Mouse (Mus musculus) liver, embryonic 13.5 days (tissue): ENCODE measurements around the gene Rcn2. TPM values are rescaled to one million over a fixed set of nuclear protein-coding genes. Genes with fewer than 3 reads are reported as not detected.

ENCODE experiments used
- ATAC-seq: fragments of 200-750 bp; cut with Nextera tagmentation; 2 replicates; pipeline ENCODE4 v1.8.0; 2017; ENCODE audit warnings: low read depth, mild to moderate bottlenecking, moderate number of reproducible peaks, moderate library complexity
- DNase-seq: peaks from one replicate; pipeline ENCODE4 v3.0.0; 2022
- H3K27ac ChIP-seq: fragments of 300-500 bp; sonication (generic); 2 replicates; pipeline ENCODE4 v1.5.1; 2015; ENCODE audit warnings: moderate library complexity, mild to moderate bottlenecking, inconsistent platforms
- H3K27me3 ChIP-seq: fragments of 300-500 bp; sonication (generic); 2 replicates; pipeline ENCODE4 v1.6.1; 2015; ENCODE audit warnings: mild to moderate bottlenecking, inconsistent platforms
- H3K36me3 ChIP-seq: fragments of 300-500 bp; sonication (generic); 2 replicates; pipeline ENCODE4 v1.6.1; 2015; ENCODE audit warnings: mild to moderate bottlenecking, inconsistent platforms
- H3K4me1 ChIP-seq: fragments of 300-500 bp; sonication (generic); replicated peaks from 2 replicates; pipeline ENCODE4 v1.6.1; 2015; ENCODE audit warnings: inconsistent platforms
- H3K4me2 ChIP-seq: fragments of 300-500 bp; sonication (generic); 2 replicates; pipeline ENCODE4 v1.6.1; 2015; ENCODE audit warnings: inconsistent platforms, mild to moderate bottlenecking, moderate library complexity
- H3K4me3 ChIP-seq: fragments of 300-500 bp; sonication (generic); replicated peaks from 2 replicates; pipeline ENCODE4 v1.5.1; 2015; ENCODE audit warnings: mild to moderate bottlenecking, inconsistent platforms
- H3K9ac ChIP-seq: fragments of 300-500 bp; sonication (generic); 2 replicates; pipeline ENCODE4 v1.6.1; 2015; ENCODE audit warnings: mild to moderate bottlenecking, inconsistent platforms
- H3K9me3 ChIP-seq: fragments of 300-500 bp; sonication (generic); replicated peaks from 2 replicates; pipeline ENCODE4 v1.6.1; 2016; ENCODE audit warnings: inconsistent platforms
- WGBS: fragments of 180-500 bp; shearing (Covaris S2); methylation state at CpG from one replicate; pipeline ENCODE4 v1.1.7; 2015; ENCODE audit not compliant: insufficient replicate concordance; 5-methylcytosine and 5-hydroxymethylcytosine counted together
- polyA plus RNA-seq: library from polyadenylated mRNA; unstranded; fragments of >200 nt; fragmentation: Nextera tagmentation; extraction: Ambion mirVana; gene quantifications from 2 replicates; pipeline ENCODE4 v1.2.1, GENCODE M21; 2015

The Rcn2 gene
- polyA plus RNA-seq, 1 experiment from 2014 or later, result 36.7 TPM

DNA sequence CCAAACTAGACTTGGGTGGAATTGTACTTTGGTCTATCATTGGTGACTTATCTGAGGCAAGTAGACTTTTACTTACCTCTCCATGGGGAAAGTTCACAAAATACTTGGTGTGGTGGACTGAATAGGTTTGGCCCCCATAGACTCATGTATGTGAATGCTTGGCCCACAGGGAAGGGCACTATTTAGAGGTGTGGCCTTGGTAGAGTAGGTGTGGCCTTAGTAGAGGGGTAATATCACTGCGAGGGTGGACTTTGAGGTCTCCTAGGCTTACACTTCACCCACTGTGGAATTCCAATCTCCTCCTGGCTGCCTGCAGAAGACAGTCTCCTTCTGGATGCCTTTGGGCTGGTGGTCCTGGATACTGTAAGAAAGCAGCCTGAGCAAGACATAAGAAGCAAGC lies 27.0 kb downstream of the Rcn2 start:
- H3K9me3 ChIP-seq, result no peaks in the 10 kb centered on the region
- no peaks in the 10 kb centered on the region for H3K36me3 ChIP-seq
- ATAC-seq, result no peak
- no peak overlapping the region for H3K4me3 ChIP-seq
- no peaks in the 10 kb centered on the region for H3K27me3 ChIP-seq
- H3K9ac ChIP-seq, result no peak overlapping the region
- DNase-seq, result no peak
- H3K4me1 ChIP-seq, result no peaks in the 10 kb centered on the region
- H3K4me2 ChIP-seq, result no peak overlapping the region
- 77% methylated on average over 1 of the region's 1 CpGs for WGBS
- no peak overlapping the region for H3K27ac ChIP-seq

DNA sequence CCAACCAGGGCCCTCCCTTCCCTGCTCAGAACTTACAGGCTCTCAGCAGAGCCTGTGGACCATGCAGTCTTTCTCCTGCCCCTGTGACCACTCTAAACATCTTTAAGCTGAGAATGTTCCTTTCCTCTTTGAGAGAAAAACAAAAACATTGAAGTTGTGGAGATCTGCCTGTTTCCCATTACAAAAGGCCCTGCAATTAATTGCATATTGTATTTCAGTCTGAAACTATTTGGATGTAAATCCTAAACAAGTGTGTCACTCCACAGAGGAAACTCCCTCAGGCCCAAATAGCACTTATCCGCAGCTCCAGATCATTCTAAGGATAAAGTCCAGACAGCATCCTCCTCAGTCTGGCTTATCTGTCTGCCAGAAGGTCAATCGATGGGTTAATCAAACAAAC lies 31.2 kb downstream of the Rcn2 start:
- H3K9me3 ChIP-seq, result no peaks in the 10 kb centered on the region
- no peak overlapping the region for H3K4me2 ChIP-seq
- DNase-seq (no peak), ATAC-seq (no peak)
- no peaks in the 10 kb centered on the region for H3K27me3 ChIP-seq
- H3K9ac ChIP-seq, result no peak overlapping the region
- 55% methylated on average over 2 of the region's 2 CpGs for WGBS
- H3K36me3 ChIP-seq, result no peaks in the 10 kb centered on the region
- H3K4me1 ChIP-seq, result peaks cover 11% of the 10 kb centered on the region
- no peak overlapping the region for H3K27ac ChIP-seq
- H3K4me3 ChIP-seq, result no peak overlapping the region

DNA sequence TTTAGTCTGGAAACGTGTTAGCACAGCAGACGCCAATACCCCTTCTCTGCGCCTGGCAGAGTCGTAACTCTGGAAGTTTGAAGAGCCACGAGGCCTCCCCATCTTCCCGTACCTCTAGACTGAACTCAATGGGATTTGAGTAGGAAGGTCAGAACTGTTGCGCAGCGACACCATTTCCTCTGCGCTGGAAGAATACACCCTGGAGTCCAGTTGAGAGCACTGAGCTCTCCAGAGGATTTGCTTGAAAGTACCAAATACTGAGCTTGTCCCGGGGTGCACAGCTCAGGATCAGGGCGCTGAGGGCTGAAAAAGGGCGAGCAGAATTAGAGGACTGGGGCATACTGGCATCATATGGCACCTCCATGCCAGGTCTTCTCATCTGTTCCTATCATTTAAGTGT lies 33.2 kb downstream of the Rcn2 start:
- ATAC-seq, result no peak
- H3K9ac ChIP-seq, result no peak overlapping the region
- H3K36me3 ChIP-seq, result no peaks in the 10 kb centered on the region
- H3K27me3 ChIP-seq, result no peaks in the 10 kb centered on the region
- H3K4me1 ChIP-seq, result peaks cover 11% of the 10 kb centered on the region
- H3K9me3 ChIP-seq, result no peaks in the 10 kb centered on the region
- WGBS, result 74% methylated on average over 12 of the region's 12 CpGs
- no peak for DNase-seq
- H3K4me3 ChIP-seq, result no peak overlapping the region
- H3K4me2 ChIP-seq, result no peak overlapping the region
- no peak overlapping the region for H3K27ac ChIP-seq

DNA sequence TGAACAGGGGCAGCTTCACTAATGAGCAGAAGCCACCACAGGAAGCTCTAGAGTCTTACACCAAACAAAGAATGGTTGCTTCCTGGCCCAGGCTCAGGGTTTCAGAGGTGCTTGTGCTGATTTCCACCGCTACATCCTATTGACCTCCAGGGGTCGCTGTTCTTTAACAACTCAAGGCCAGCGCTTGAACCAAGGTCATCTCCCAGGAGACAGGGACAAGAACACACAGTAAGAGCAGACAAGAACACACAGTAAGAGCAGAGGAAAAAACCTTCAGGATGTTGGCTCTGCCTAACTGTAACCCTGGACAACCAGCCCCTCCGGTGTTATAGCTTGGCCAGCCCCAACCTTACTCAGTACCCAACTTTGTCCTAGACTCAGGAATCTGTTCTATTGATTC lies 33.6 kb downstream of the Rcn2 start:
- WGBS, result 6% methylated on average over 4 of the region's 4 CpGs
- Histone ChIP-seq H3K9ac (no peak overlapping the region), H3K4me1 (peaks cover 11% of the 10 kb centered on the region), H3K9me3 (no peaks in the 10 kb centered on the region), H3K27me3 (no peaks in the 10 kb centered on the region), H3K36me3 (no peaks in the 10 kb centered on the region), H3K4me2 (no peak overlapping the region), H3K4me3 (no peak overlapping the region), H3K27ac (0 out of 2 replicates have a peak overlapping the region, but pooled peaks have one; percentile 6)
- ATAC-seq (peak; percentile 45; the same call in 1 of the 2 replicates), DNase-seq (peak; percentile 19)

DNA sequence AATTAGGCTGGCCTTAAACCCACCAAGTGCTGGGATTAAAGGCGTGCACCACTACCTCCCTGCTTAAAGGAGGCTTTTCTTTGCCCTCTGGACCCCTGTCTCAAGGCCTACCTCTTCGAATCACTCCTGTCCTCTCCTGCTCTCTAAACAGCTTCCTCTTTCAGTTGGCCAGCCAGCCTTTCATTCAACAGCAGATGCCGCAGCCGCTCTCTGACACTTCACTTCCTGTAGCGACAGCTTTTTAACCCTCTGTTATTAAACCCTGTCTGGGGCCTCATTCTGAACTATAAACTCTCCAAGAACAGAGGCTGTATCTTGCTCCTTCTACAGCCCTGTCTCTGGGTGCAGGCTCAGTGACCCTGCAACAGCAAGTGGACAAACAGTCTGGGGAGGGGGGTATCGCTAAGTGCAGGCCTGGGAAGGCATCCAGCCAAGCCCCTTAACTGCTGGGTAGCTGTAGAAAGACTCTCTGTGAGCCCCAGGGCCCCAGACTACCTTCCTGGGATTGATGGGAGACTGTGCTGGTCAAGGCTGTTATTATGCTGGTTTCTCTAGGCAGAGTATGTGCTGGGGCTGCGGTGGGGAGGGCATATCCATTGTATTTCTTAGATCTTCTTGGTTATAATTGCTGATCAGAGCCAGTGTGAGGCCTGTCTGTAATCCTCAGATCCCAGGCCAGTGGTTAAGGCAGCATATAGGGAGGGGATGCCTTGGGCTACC lies 34.4 kb downstream of the Rcn2 start:
- H3K9me3 ChIP-seq, result no peaks in the 10 kb centered on the region
- H3K27me3 ChIP-seq, result no peaks in the 10 kb centered on the region
- H3K27ac ChIP-seq, result peak overlapping the region; percentile 6; the same call in 1 of the 2 replicates
- no peaks in the 10 kb centered on the region for H3K36me3 ChIP-seq
- peaks cover 11% of the 10 kb centered on the region for H3K4me1 ChIP-seq
- H3K4me3 ChIP-seq, result no peak overlapping the region
- DNase-seq, result no peak
- H3K9ac ChIP-seq, result no peak overlapping the region
- 25% methylated on average over 7 of the region's 7 CpGs for WGBS
- no peak overlapping the region for H3K4me2 ChIP-seq
- ATAC-seq, result no peak

DNA sequence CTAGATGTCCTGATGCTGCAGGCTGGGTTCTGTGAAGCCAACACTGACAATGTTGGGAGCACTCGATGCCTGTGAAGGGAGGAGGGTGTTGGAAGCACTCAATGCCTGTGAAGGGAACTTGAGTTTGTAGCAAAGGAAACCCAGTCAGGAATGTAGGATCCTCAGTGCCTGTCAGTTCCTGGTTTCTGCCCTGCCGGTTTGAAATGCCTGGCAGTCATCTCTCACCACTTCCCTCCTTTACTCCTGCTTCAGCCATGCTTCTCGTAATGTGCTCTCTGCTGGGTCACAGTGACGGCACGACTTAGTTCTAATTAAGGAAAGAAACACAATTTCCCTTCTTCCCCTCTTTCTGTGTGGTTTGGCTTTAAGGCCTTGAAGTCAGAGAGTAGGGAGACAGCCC lies 37.9 kb downstream of the Rcn2 start:
- WGBS, result 44% methylated on average over 5 of the region's 5 CpGs
- Histone ChIP-seq H3K9ac (no peak overlapping the region), H3K27me3 (no peaks in the 10 kb centered on the region), H3K4me2 (no peak overlapping the region), H3K4me1 (peaks cover 11% of the 10 kb centered on the region), H3K9me3 (no peaks in the 10 kb centered on the region), H3K36me3 (no peaks in the 10 kb centered on the region), H3K27ac (no peak overlapping the region), H3K4me3 (no peak overlapping the region)
- DNase-seq, result no peak
- ATAC-seq, result no peak

DNA sequence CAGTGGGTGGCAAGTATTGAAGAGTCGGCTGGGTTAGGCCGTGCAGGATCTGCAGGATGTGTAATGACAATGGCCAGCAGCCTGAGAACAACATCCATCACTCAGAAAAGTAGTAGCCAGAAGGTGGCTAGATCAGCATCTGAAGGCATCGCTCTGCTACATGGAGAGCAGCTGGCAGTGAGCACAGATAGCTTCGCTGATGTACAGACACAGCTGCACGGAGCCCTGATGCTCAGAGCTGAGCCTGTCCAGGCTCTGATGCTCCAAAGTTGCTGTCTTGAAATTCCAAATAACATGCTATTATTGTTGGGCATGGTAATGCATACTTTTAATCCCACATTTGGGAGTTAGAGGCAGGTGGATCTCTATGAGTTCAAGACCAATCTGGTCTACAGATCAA lies 44.9 kb downstream of the Rcn2 start:
- Histone ChIP-seq H3K4me2 (no peak overlapping the region), H3K27me3 (no peaks in the 10 kb centered on the region), H3K4me1 (peaks cover 4% of the 10 kb centered on the region; the same call in 1 of the 2 replicates), H3K9ac (no peak overlapping the region), H3K36me3 (no peaks in the 10 kb centered on the region), H3K4me3 (no peak overlapping the region), H3K27ac (no peak overlapping the region), H3K9me3 (no peaks in the 10 kb centered on the region)
- WGBS, result 67% methylated on average over 5 of the region's 5 CpGs
- ATAC-seq (no peak), DNase-seq (no peak)

DNA sequence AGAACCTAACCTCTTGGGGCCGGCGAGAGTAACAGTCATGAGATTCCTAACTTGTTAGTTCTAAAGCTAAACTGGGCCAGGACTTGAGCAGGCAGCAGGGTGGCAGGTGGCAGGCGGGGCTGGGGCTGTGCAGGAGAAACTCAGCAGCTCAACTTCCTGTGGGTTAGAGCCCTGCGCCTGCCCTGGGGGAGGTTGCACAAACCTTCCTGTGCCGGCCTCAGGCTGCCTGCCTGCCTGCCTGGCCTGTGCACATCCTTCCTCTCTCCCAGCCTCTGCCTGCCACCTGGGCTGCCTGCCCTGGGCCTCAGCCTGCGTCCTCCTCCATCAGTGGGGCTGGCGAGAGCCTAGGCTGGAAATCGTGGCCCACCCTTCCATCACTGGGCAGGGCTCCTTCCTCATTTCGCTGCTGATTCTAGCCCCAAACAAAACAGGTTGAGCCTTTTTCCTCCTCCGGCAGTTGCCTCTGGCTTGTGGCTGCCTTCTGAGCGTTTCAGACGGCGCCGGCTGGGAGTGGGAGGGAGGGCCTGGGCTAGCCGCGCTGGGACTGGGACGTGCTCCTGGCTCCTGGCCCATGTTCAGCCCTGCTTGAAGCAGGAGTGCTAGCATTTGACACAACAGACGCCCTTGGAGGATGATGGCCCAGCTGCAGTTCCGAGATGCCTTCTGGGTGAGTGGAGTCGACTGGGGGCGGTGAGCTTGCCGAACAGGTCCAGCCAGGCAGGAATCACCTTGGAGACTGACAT lies 48.3 kb downstream of the Rcn2 start, which contains the start of gene Pstpip1:
Gene Pstpip1 (plus strand): TSS at position 185 of the 743 bp plus-strand sequence.
- Histone ChIP-seq H3K4me3 (peak within 1 kb of the TSS; percentile 33), H3K4me1 (peaks cover 4% of the 10 kb centered on the region; the same call in 1 of the 2 replicates), H3K4me2 (peak within 1 kb of the TSS; percentile 27), H3K9me3 (no peaks in the 10 kb centered on the region), H3K36me3 (no peaks in the 10 kb centered on the region), H3K27ac (peak within 1 kb of the TSS; percentile 47), H3K9ac (peak within 1 kb of the TSS; percentile 41; the same call in 1 of the 2 replicates), H3K27me3 (no peaks in the 10 kb centered on the region)
- peak; percentile 34; the same call in 1 of the 2 replicates for ATAC-seq
- 12% methylated on average over 21 of the region's 22 CpGs for WGBS
- peak; percentile 11 for DNase-seq

DNA sequence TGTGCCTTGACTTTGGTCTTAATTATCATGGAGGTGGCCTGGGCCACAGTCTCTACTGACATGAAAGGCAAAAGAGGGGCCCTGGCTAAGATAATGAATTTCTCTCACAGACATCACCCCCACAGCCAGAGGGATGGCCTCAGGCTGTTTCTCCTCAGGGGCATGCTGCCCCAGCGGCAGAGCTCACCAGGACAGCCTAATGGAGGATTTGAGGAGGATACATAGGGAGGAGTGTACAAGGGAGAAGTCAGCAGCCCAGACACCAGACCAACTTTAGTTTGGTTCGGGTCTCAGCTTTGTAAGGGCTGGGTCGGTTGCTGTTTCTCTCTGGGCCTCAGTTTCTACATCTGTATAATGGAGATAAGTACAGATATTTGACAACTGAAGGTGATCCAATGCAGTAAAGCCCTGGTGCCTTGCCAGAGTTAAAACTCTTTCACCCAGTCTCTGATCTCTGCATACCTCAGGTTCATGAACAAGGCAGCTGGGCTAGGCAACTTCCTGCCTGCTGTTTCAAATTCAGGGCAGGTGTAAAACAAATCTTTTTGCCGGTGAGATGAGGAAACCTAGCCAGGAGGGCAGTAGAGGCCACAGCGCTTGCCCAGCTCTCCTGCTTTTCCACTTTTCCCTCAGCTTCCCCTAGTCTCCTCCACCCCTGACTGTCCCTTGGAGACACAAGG lies 49.0 kb downstream of the Rcn2 start:
- peak overlapping the region; percentile 27 for H3K4me2 ChIP-seq
- H3K27ac ChIP-seq, result peak overlapping the region; percentile 47; the same call in 1 of the 2 replicates
- peak overlapping the region; percentile 33 for H3K4me3 ChIP-seq
- WGBS, result 33% methylated on average over 5 of the region's 5 CpGs
- ATAC-seq (no peak), DNase-seq (no peak)
- H3K36me3 ChIP-seq, result no peaks in the 10 kb centered on the region
- no peaks in the 10 kb centered on the region for H3K27me3 ChIP-seq
- no peaks in the 10 kb centered on the region for H3K9me3 ChIP-seq
- peak overlapping the region; percentile 41; the same call in 1 of the 2 replicates for H3K9ac ChIP-seq
- peaks cover 4% of the 10 kb centered on the region; the same call in 1 of the 2 replicates for H3K4me1 ChIP-seq

DNA sequence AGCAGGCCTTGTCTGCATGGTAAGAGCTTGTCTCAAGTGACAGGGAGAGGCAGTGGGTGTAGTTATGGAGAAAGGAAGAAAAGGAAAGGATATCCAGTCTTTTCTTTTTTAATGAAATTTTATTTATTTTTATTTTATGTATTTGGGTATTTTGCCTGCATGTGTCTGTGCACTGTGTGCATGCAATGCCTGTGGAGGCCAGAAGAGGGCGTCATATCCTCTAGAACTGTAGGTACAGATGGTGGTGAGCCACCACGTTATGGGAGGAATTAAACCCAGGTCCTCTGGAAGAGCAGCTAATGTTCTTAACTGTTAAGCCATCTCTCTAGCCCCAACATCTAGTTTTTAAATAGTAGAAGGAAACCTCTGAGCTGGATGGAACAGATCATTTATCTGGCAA lies 50.5 kb downstream of the Rcn2 start:
- Histone ChIP-seq H3K27me3 (no peaks in the 10 kb centered on the region), H3K4me3 (0 out of 2 replicates have a peak overlapping the region, but pooled peaks have one; percentile 4), H3K4me1 (peaks cover 4% of the 10 kb centered on the region; the same call in 1 of the 2 replicates), H3K4me2 (peak overlapping the region; percentile 17; the same call in 1 of the 2 replicates), H3K9me3 (no peaks in the 10 kb centered on the region), H3K9ac (no peak overlapping the region), H3K27ac (no peak overlapping the region), H3K36me3 (no peaks in the 10 kb centered on the region)
- 14% methylated on average over 2 of the region's 2 CpGs for WGBS
- DNase-seq, result no peak
- no peak for ATAC-seq
